Mouse (Mus musculus): Measurements from ENCODE around the gene Shank2. TPM values are rescaled to one million over a fixed set of nuclear protein-coding genes. Genes with fewer than 3 reads are reported as not detected.

Gene Shank2
- total RNA-seq, 4 experiments from 2014 or later, result 0.16 to 0.38 (median 0.24) TPM

- no peak for DNase-seq (ENCODE audit: low spot score)
Measured at GRCm38 (mm10) chr7:144030796-144031195, 29.1 kb downstream of the Shank2 start.

GRCm38 (mm10) chr7:144031611-144032010, 29.9 kb downstream of the Shank2 start:
- no peak for DNase-seq (ENCODE audit: low spot score)

- no peak for DNase-seq (ENCODE audit: low spot score)
Measured at GRCm38 (mm10) chr7:144037541-144037940, 35.8 kb downstream of the Shank2 start.

- peak; percentile 16 for DNase-seq (ENCODE audit: low spot score)
Measured at GRCm38 (mm10) chr7:144037966-144038669, 36.4 kb downstream of the Shank2 start.

- no peak for DNase-seq (ENCODE audit: low spot score)
Measured at GRCm38 (mm10) chr7:144038741-144039140, 37.0 kb downstream of the Shank2 start.

- DNase-seq (ENCODE audit: low spot score), result no peak
Measured at GRCm38 (mm10) chr7:144040328-144040727, 38.6 kb downstream of the Shank2 start.

GRCm38 (mm10) chr7:144052076-144052475, 50.3 kb downstream of the Shank2 start:
- DNase-seq (ENCODE audit: low spot score), result no peak

- DNase-seq (ENCODE audit: low spot score), result no peak
Measured at GRCm38 (mm10) chr7:144055188-144055587, 53.5 kb downstream of the Shank2 start.

- DNase-seq (ENCODE audit: low spot score), result no peak
Measured at GRCm38 (mm10) chr7:144055702-144056531, 54.2 kb downstream of the Shank2 start.

GRCm38 (mm10) chr7:144070162-144070949, 68.6 kb downstream of the Shank2 start:
- no peak for DNase-seq (ENCODE audit: low spot score)

GRCm38 (mm10) chr7:144072219-144072618, 70.5 kb downstream of the Shank2 start:
- DNase-seq (ENCODE audit: low spot score), result no peak

- DNase-seq (ENCODE audit: low spot score), result no peak
Measured at GRCm38 (mm10) chr7:144072856-144073255, 71.1 kb downstream of the Shank2 start.

- DNase-seq (ENCODE audit: low spot score), result peak; percentile 14
Measured at GRCm38 (mm10) chr7:144074718-144075117, 73.0 kb downstream of the Shank2 start.

GRCm38 (mm10) chr7:144078661-144079060, 76.9 kb downstream of the Shank2 start:
- no peak for DNase-seq (ENCODE audit: low spot score)

GRCm38 (mm10) chr7:144079861-144080260, 78.1 kb downstream of the Shank2 start:
- DNase-seq (ENCODE audit: low spot score), result no peak

- DNase-seq (ENCODE audit: low spot score), result no peak
Measured at GRCm38 (mm10) chr7:144081448-144081847, 79.7 kb downstream of the Shank2 start.

GRCm38 (mm10) chr7:144081963-144082362, 80.2 kb downstream of the Shank2 start:
- DNase-seq (ENCODE audit: low spot score), result no peak

GRCm38 (mm10) chr7:144087277-144087676, 85.5 kb downstream of the Shank2 start:
- DNase-seq (ENCODE audit: low spot score), result no peak

GRCm38 (mm10) chr7:144094132-144094531, 92.4 kb downstream of the Shank2 start:
- DNase-seq (ENCODE audit: low spot score), result no peak

- no peak for DNase-seq (ENCODE audit: low spot score)
Measured at GRCm38 (mm10) chr7:144097314-144097713, 95.6 kb downstream of the Shank2 start.

GRCm38 (mm10) chr7:144102222-144102980, 100.7 kb downstream of the Shank2 start:
- no peak for DNase-seq (ENCODE audit: low spot score)
